Mouse (Mus musculus) CH12.LX (cell line): ENCODE measurements around the gene Gm45785. TPM values are rescaled to one million over a fixed set of nuclear protein-coding genes. Genes with fewer than 3 reads are reported as not detected.
"Not testable (repeated sequence)": the region's sequence is repeated elsewhere in the genome, so short reads cannot be mapped to it uniquely, and the experiment has no call there.

Source experiments
- DNase-seq: peaks from one replicate; pipeline ENCODE4 v3.0.0-alpha.2; 2013; ENCODE audit errors: extremely low read depth
- H3K27ac ChIP-seq: 2 replicates; pipeline ENCODE4 v1.5.1; 2012; ENCODE audit warnings: low read depth, mild to moderate bottlenecking, control low read depth, moderate library complexity; ENCODE audit not compliant: insufficient read depth
- H3K27me3 ChIP-seq: replicated peaks from 2 replicates; pipeline ENCODE3; 2012; ENCODE audit warnings: inconsistent platforms
- H3K36me3 ChIP-seq, 2 experiments: replicated peaks in 1 of 2; 2 replicates each; pipeline versions ENCODE3 to v1.6.1; 2012; ENCODE audit warnings: inconsistent platforms in 1 of 2, low read length in 1 of 2, mild to moderate bottlenecking in 1 of 2, mixed read lengths in 1 of 2, moderate library complexity in 1 of 2; ENCODE audit not compliant: control insufficient read depth in 1 of 2, insufficient read depth in 1 of 2
- H3K4me1 ChIP-seq, 2 experiments: 2 replicates each; pipeline ENCODE4 v1.6.1; 2012; ENCODE audit warnings: inconsistent platforms in 1 of 2, moderate library complexity in 1 of 2; ENCODE audit not compliant: insufficient read depth in 2 of 2, control insufficient read depth in 1 of 2
- H3K4me2 ChIP-seq: 2 replicates; pipeline ENCODE4 v1.6.1; 2012; ENCODE audit warnings: low read depth, mild to moderate bottlenecking, control low read depth; ENCODE audit not compliant: poor library complexity, insufficient read depth, severe bottlenecking
- H3K4me3 ChIP-seq, 3 experiments: fragments of 150-350 bp in 1 of 3; sonication (generic) in 1 of 3; replicated peaks in 1 of 3; 2 replicates each; pipeline versions ENCODE3 to v1.5.1; 2011 to 2012; ENCODE audit warnings: low read depth in 2 of 3, low read length in 2 of 3, mild to moderate bottlenecking in 2 of 3, moderate library complexity in 2 of 3, control low read depth in 1 of 3, improper control_type of control experiment in 1 of 3, inconsistent platforms in 1 of 3, mixed read lengths in 1 of 3; ENCODE audit not compliant: poor library complexity in 1 of 3
- H3K79me2 ChIP-seq: replicated peaks from 2 replicates; pipeline ENCODE4 v1.6.1; 2012; ENCODE audit warnings: mild to moderate bottlenecking, moderate library complexity; ENCODE audit not compliant: control insufficient read depth, poor library complexity, insufficient read depth, severe bottlenecking; ENCODE audit errors: extremely low read depth
- H3K9ac ChIP-seq: 2 replicates; pipeline ENCODE4 v1.6.1; 2012; ENCODE audit warnings: low read depth, mild to moderate bottlenecking, control low read depth, moderate library complexity; ENCODE audit not compliant: insufficient read depth
- H3K9me3 ChIP-seq: replicated peaks from 2 replicates; pipeline ENCODE3; 2012; ENCODE audit warnings: low read length, inconsistent platforms, mixed read lengths
- EP300 ChIP-seq: IDR thresholded peaks from 2 replicates; pipeline ENCODE4 v1.6.1; 2011; ENCODE audit warnings: low read length, improper control_type of control experiment
- MAX ChIP-seq: IDR thresholded peaks from 2 replicates; pipeline ENCODE4 v1.6.1; 2011; ENCODE audit warnings: low read length, improper control_type of control experiment
- MEF2A ChIP-seq: IDR thresholded peaks from 2 replicates; pipeline ENCODE4 v1.6.1; 2014; ENCODE audit warnings: low read depth, mild to moderate bottlenecking, inconsistent platforms, low read length, improper control_type of control experiment, borderline replicate concordance
- TCF12 ChIP-seq: IDR thresholded peaks from 2 replicates; pipeline ENCODE4 v1.6.1; 2014; ENCODE audit warnings: low read depth, mild to moderate bottlenecking, inconsistent platforms, low read length, improper control_type of control experiment
- ZMIZ1 ChIP-seq: IDR thresholded peaks from 2 replicates; pipeline ENCODE4 v1.6.1; 2012; ENCODE audit warnings: low read depth, mild to moderate bottlenecking, inconsistent platforms, low read length, improper control_type of control experiment
- dilution Hi-C: fragments of 300-500 bp; cut with MboI; formaldehyde crosslinking; loops from 2 replicates; pipeline ENCODE4 v1.14.3; 2020; ENCODE audit warnings: low sequenced_read_pairs; ENCODE audit not compliant: extremely low pct_unique_long_range_greater_than_20kb, extremely low pct_ligation_motif_present
- in situ Hi-C: fragments of 300-500 bp; cut with MboI; formaldehyde crosslinking; loops from 3 replicates; pipeline ENCODE4 v1.14.3; 2019; ENCODE audit warnings: low sequenced_read_pairs, low pct_ligation_motif_present, low pct_unique_long_range_greater_than_20kb, mixed read lengths
- polyA plus RNA-seq: library from polyadenylated mRNA; unstranded; fragments of >175 nt; gene quantifications from 2 replicates; pipeline ENCODE4 v1.2.1, GENCODE M21; 2012; ENCODE audit warnings: low read depth; ENCODE audit not compliant: insufficient read length
- total RNA-seq, 2 experiments: library from RNA; depleted of rRNA; stranded (reverse); fragments of 300-350 nt in 1 of 2; fragments of >200 nt in 1 of 2; gene quantifications; 2 replicates each; pipeline ENCODE4 v1.2.3; 2012 to 2014

Gene Gm45785
- total and polyA plus RNA-seq, 3 experiments: not detected

DNA sequence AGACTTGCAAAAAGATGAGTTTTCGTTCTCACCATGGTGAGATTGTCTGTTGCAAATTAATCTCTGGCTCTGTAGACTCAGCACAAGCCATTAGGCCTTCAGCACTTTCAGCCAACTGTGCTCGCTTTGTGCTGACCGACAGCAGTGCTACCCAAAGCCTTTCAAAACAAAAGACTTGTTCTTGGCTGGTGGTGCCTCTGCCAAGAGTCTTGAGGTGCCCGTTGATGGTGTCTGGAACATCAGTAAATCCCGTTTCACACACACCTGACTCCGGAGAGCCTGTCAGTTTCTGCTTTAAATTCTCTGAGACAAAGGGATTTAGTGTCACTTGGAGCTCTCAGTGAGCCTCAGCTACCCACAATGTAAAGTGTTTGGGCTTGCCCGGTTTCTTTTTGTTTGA lies 37.9 kb upstream of the Gm45785 start:
- DNase-seq: no peak
- no peak overlapping the region for H3K27ac ChIP-seq
- dilution Hi-C loops: no loop called here
- TF ChIP-seq EP300: no peak
- TF ChIP-seq, all 38 proteins: peak for 0
- Histone ChIP-seq H3K36me3 (peaks cover 67 to 79% of the 10 kb centered on the region in 2 experiments), H3K4me1 (no peaks in the 10 kb centered on the region), H3K9ac (no peak overlapping the region), H3K4me2 (no peak overlapping the region), H3K79me2 (no peaks in the 10 kb centered on the region; the same call in 1 of the 2 replicates), H3K9me3 (no peaks in the 10 kb centered on the region), H3K27me3 (no peaks in the 10 kb centered on the region), H3K4me3 (no peak overlapping the region)
- in situ Hi-C loops: no loop called here

DNA sequence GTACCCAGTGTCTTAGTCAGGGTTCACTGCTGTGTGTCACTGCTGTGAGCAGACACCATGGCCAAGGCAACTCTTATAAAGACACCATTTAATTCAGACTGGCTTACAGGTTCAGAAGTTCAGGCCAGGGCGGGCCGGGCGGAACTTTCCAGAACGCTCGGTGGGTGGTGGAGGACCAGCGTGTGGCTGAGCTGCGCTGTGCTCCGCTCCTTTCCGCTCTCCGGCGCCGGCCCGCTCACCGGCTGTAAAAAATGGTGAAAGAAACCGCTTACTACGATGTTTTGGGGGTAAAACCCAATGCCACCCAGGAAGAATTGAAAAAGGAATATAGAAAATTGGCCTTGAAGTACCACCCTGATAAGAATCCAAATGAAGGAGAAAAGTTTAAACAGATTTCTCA lies 34.5 kb upstream of the Gm45785 start:
- H3K27ac ChIP-seq, H3K79me2 ChIP-seq, H3K9ac ChIP-seq, H3K4me2 ChIP-seq, H3K4me3 ChIP-seq, dilution Hi-C loops, in situ Hi-C loops, H3K9me3 ChIP-seq, H3K4me1 ChIP-seq, H3K27me3 ChIP-seq, DNase-seq: not testable (repeated sequence)
- peaks cover 69 to 79% of the 10 kb centered on the region in 2 experiments for H3K36me3 ChIP-seq

DNA sequence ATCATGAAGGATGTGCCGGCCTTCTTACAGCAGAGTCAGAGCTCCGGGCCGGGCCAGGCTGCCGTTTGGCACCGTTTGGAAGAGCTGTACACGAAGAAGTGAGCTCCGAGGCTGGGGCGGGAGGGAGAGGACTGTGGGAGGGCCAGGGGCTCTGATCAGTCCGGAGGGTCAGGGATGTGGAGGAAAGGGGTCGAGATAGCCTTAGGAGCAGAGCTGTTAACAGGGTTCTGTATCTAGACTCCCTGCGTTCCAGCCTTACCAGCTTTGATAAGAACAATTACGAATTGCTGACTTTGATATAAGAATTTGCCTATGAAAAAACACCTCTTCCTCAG lies 26.3 kb upstream of the Gm45785 start:
- Histone ChIP-seq H3K9me3 (no peaks in the 10 kb centered on the region), H3K4me1 (peaks cover 14 to 44% of the 10 kb centered on the region in 2 experiments), H3K36me3 (peaks cover 14 to 48% of the 10 kb centered on the region in 2 experiments), H3K9ac (peak overlapping the region; percentile 93), H3K4me2 (no peak overlapping the region; the same call in 1 of the 2 replicates), H3K4me3 (peak overlapping the region; percentile 88 to 91 (median 91)), H3K79me2 (peaks cover 29% of the 10 kb centered on the region), H3K27me3 (no peaks in the 10 kb centered on the region), H3K27ac (peak overlapping the region; percentile 9)
- TF ChIP-seq TCF12: no peak
- 0 out of 2 replicates have a peak, but pooled peaks have one; percentile 23 for TF ChIP-seq MEF2A
- 0 out of 2 replicates have a peak, but pooled peaks have one; percentile 7 for TF ChIP-seq MAX
- TF ChIP-seq ZMIZ1: 0 out of 2 replicates have a peak, but pooled peaks have one; percentile 63
- in situ Hi-C loops: no loop called here
- DNase-seq: no peak
- dilution Hi-C loops: no loop called here
